Mouse (Mus musculus) stomach, postnatal 0 days (tissue): ENCODE results near the gene Ankrd13b.

Experiments
- CTCF ChIP-seq: IDR thresholded peaks from 2 replicates; pipeline ENCODE4 v1.5.1; 2016; ENCODE audit warnings: antibody characterized with exemption, low read depth, mild to moderate bottlenecking, moderate library complexity
- EP300 ChIP-seq: optimal IDR thresholded peaks from 2 replicates; pipeline ENCODE3; 2016; ENCODE audit warnings: antibody characterized with exemption

DNA sequence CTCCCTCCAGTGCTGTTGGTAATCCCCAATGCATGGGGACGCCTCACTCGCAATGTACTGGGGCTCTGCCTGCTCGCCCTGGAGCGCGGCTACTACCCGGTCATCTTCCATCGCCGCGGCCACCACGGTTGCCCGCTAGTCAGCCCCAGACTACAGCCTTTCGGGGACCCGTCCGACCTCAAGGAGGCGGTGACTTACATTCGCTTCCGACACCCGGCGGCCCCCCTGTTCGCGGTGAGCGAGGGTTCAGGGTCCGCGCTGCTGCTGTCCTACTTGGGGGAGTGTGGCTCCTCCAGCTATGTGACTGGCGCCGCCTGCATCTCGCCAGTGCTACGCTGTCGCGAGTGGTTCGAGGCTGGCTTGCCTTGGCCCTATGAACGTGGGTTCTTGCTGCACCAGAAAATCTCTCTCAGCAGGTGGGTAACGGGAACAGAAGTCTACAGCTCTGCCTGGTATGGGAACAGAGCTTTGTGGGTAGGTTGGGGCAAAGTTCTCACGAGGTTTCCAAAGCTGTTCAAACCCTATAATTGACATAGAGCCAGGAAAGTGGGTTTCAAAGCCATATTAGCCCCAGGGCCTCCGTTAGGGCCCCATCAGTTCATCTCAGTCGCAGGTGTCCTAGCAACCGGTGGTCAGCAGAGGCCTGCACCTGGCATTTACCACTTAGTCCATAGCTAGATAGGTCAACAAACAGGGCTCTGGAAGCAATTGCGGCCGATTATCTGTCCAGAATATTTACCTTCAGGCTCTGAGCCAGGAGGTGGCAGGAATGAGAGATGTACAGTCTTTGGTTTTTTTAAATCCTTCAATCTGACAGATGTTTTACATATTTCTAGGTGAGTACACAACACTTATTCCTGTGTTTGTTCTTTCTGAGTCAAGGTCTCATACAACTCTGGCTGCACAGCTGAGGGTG lies 26.4 kb upstream of the Ankrd13b start, which contains the start of gene Trp53i13:
- TF ChIP-seq CTCF (no peak), EP300 (no peak)
